Mouse (Mus musculus) heart, adult 8-10 months (tissue): ENCODE measurements around the gene Ndufb6. TPM values are rescaled to one million over a fixed set of nuclear protein-coding genes. Genes with fewer than 3 reads are reported as not detected.

Experiments
- DNase-seq: peaks from one replicate; pipeline ENCODE4 v3.0.0; 2022; ENCODE audit warnings: low spot score
- total RNA-seq, 4 experiments: library from RNA; stranded (reverse); gene quantifications; 2 replicates each; pipeline ENCODE4 v1.2.4; 2022

Gene Ndufb6
- total RNA-seq, 4 experiments from 2014 or later = 477 to 496 (median 482) TPM

- DNase-seq = no peak
Measured at GRCm38 (mm10) chr4:40254385-40255103, 24.7 kb downstream of the Ndufb6 start.

- DNase-seq = no peak
Measured at GRCm38 (mm10) chr4:40253766-40254165, 25.5 kb downstream of the Ndufb6 start.

GRCm38 (mm10) chr4:40250984-40251383 lies 28.2 kb downstream of the Ndufb6 start:
- DNase-seq = no peak

- DNase-seq = peak; percentile 15
Measured at GRCm38 (mm10) chr4:40244035-40244434, 35.2 kb downstream of the Ndufb6 start.

- no peak for DNase-seq
Measured at GRCm38 (mm10) chr4:40243006-40243405, 36.2 kb downstream of the Ndufb6 start.

GRCm38 (mm10) chr4:40241928-40242327 lies 37.3 kb downstream of the Ndufb6 start:
- DNase-seq = no peak

GRCm38 (mm10) chr4:40240272-40240744 lies 38.9 kb downstream of the Ndufb6 start:
- no peak for DNase-seq

GRCm38 (mm10) chr4:40239409-40240271 lies 39.6 kb downstream of the Ndufb6 start, which contains the start of gene Ddx58:
TSS of gene Ddx58 (minus strand) at chr4:40239828.
- peak; percentile 40 for DNase-seq

- DNase-seq = peak; percentile 72
Measured at GRCm38 (mm10) chr4:40238483-40239408, 40.5 kb downstream of the Ndufb6 start.

- no peak for DNase-seq
Measured at GRCm38 (mm10) chr4:40236829-40237228, 42.4 kb downstream of the Ndufb6 start.

- DNase-seq = no peak
Measured at GRCm38 (mm10) chr4:40234256-40234655, 45.0 kb downstream of the Ndufb6 start.

GRCm38 (mm10) chr4:40233062-40233664 lies 46.1 kb downstream of the Ndufb6 start:
- DNase-seq = no peak

GRCm38 (mm10) chr4:40229723-40230122 lies 49.5 kb downstream of the Ndufb6 start:
- DNase-seq = no peak

GRCm38 (mm10) chr4:40227886-40228285 lies 51.3 kb downstream of the Ndufb6 start:
- DNase-seq = no peak

- no peak for DNase-seq
Measured at GRCm38 (mm10) chr4:40227131-40227530, 52.1 kb downstream of the Ndufb6 start.

- DNase-seq = no peak
Measured at GRCm38 (mm10) chr4:40226095-40226494, 53.1 kb downstream of the Ndufb6 start.

- no peak for DNase-seq
Measured at GRCm38 (mm10) chr4:40221876-40222585, 57.2 kb downstream of the Ndufb6 start.

- DNase-seq = no peak
Measured at GRCm38 (mm10) chr4:40221004-40221760, 58.0 kb downstream of the Ndufb6 start.
